Mouse (Mus musculus) kidney, adult 2 months (tissue): ENCODE measurements at regions not wholly inside any gene's neighbourhood (a gene's known extent, or its start where the extent isn't known, plus 50 kb on each side); places are given as distances from the start of the nearest gene placed in this dataset.

Experiments used
- CTCF ChIP-seq: fragments of 200-500 bp; conservative IDR thresholded peaks from 2 replicates; pipeline ENCODE4 v1.5.1; 2011; ENCODE audit warnings: low read depth, mild to moderate bottlenecking, control low read depth, low read length, moderate library complexity, mixed read lengths; ENCODE audit not compliant: insufficient read depth, insufficient read length
- POLR2A ChIP-seq: fragments of 200-500 bp; IDR thresholded peaks from one replicate; pipeline ENCODE4 v1.6.1; 2011; ENCODE audit warnings: low read depth, low read length, control low read depth

DNA sequence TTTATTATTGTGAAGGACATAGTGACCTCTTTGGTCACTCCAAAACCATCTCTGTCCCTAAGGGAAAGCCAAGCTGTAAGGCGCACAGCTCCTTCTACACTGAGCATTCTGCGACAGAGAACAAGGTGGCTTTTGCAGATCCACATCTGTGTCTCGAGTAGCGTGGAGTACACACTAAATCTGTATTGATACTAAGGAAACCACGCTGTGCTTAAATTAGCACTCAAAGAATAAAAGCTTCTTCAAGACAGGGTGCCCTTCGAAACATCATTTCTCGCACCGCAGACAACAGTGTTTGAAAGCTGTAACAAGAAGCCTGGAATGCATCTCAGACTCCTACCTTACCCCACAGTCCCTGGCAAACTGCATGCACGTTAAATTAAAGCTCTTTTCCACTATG, 52.9 kb upstream of the Bdnf start:
- TF ChIP-seq POLR2A (no peak), CTCF (no peak)
